8 mouse cellular contexts compared by ENCODE assay signal in genomic region chr15:81693967-81694881, GRCm38 (mm10). TPM values are rescaled to one million over a fixed set of nuclear protein-coding genes. Genes with fewer than 3 reads are reported as not detected.
DNase-seq lines count a peak whose midpoint lies in the region; ATAC-seq and TF ChIP-seq lines count a peak whose summit lies in the region.

No protein-coding gene starts in this region.

- peak; percentile 98 for TF ChIP-seq CTCF in C2C12 (IDR thresholded peaks at IDR 0.05; ENCODE audit: control insufficient read depth, insufficient read depth, insufficient read length)
- TF ChIP-seq CTCF in bone marrow macrophage, adult 2 months (IDR thresholded peaks at IDR 0.05; ENCODE audit: low read depth, low read length) = peak; percentile 49
- TF ChIP-seq CTCF in embryonic fibroblast, embryonic 13.5 days (IDR thresholded peaks at IDR 0.05; ENCODE audit: borderline replicate concordance, insufficient read depth, low read length) = peak; percentile 62

- peak; percentile 63 to 80 for DNase-seq in natural killer cell, adult 2 months (ENCODE audit: low spot score in 2 of 2)

- H3K27me3 ChIP-seq in C2C12 (ENCODE audit: control insufficient read depth, insufficient read depth, insufficient read length) = peaks cover 9% of the 10 kb centered on the region
- H3K27me3 ChIP-seq in heart, embryonic 12.5 days (replicated peaks) = peaks cover 60% of the 10 kb centered on the region
- H3K27me3 ChIP-seq in kidney, embryonic 16.5 days (ENCODE audit: insufficient read depth, low read length) = peaks cover 30% of the 10 kb centered on the region
- peaks cover 66% of the 10 kb centered on the region for H3K27me3 ChIP-seq in liver, embryonic 12.5 days (replicated peaks)
- peaks cover 24% of the 10 kb centered on the region; the same call in 1 of the 2 replicates for H3K27me3 ChIP-seq in stomach, embryonic 14.5 days (ENCODE audit: control insufficient read depth, insufficient read depth, low read length)

- no peaks in the 10 kb centered on the region for H3K36me3 ChIP-seq in C2C12 (ENCODE audit: control insufficient read depth, insufficient read depth)
- no peaks in the 10 kb centered on the region for H3K36me3 ChIP-seq in heart, embryonic 12.5 days
- no peaks in the 10 kb centered on the region for H3K36me3 ChIP-seq in kidney, embryonic 16.5 days (ENCODE audit: insufficient read depth, low read length)
- no peaks in the 10 kb centered on the region for H3K36me3 ChIP-seq in liver, embryonic 12.5 days
- H3K36me3 ChIP-seq in stomach, embryonic 14.5 days (ENCODE audit: control insufficient read depth, insufficient read depth, low read length) = no peaks in the 10 kb centered on the region

- peak overlapping the region; percentile 16 for H3K4me3 ChIP-seq in C2C12 (ENCODE audit: insufficient read depth, poor library complexity, severe bottlenecking)
- peak overlapping the region; percentile 66 for H3K4me3 ChIP-seq in bone marrow macrophage, adult 2 months (ENCODE audit: insufficient read depth, low read length)
- H3K4me3 ChIP-seq in embryonic fibroblast, embryonic 13.5 days (ENCODE audit: insufficient read depth, low read length) = peak overlapping the region; percentile 43
- peak overlapping the region; percentile 58 for H3K4me3 ChIP-seq in heart, embryonic 12.5 days
- H3K4me3 ChIP-seq in kidney, embryonic 16.5 days (ENCODE audit: low read length) = peak overlapping the region; percentile 58
- peak overlapping the region; percentile 55 for H3K4me3 ChIP-seq in liver, embryonic 12.5 days
- peak overlapping the region; percentile 55 for H3K4me3 ChIP-seq in stomach, embryonic 14.5 days (ENCODE audit: low read depth, low read length)

- H3ac ChIP-seq in C2C12 (ENCODE audit: control insufficient read depth, insufficient read length, low read depth) = peak overlapping the region; percentile 58

- ATAC-seq in heart, embryonic 12.5 days (ENCODE audit: insufficient number of reproducible peaks, low FRiP score) = peak; percentile 79
- ATAC-seq in kidney, embryonic 16.5 days (ENCODE audit: low FRiP score, low TSS enrichment) = peak; percentile 83
- ATAC-seq in liver, embryonic 12.5 days = peak; percentile 67
- ATAC-seq in stomach, embryonic 14.5 days (ENCODE audit: insufficient number of reproducible peaks, insufficient read depth, low FRiP score, low read depth) = peak; percentile 86

- H3K79me3 ChIP-seq in C2C12 (ENCODE audit: low read depth) = no peaks in the 10 kb centered on the region

- H3K79me2 ChIP-seq in C2C12 (ENCODE audit: control insufficient read depth, insufficient read depth) = no peaks in the 10 kb centered on the region

- peak overlapping the region; percentile 77 for H3K9ac ChIP-seq in heart, embryonic 12.5 days
- H3K9ac ChIP-seq in kidney, embryonic 16.5 days (replicated peaks; ENCODE audit: low read length) = peak overlapping the region; percentile 83
- peak overlapping the region; percentile 62 for H3K9ac ChIP-seq in liver, embryonic 12.5 days
- peak overlapping the region; percentile 64 for H3K9ac ChIP-seq in stomach, embryonic 14.5 days (replicated peaks; ENCODE audit: low read depth, low read length)

- 0 out of 2 replicates have a peak, but pooled peaks cover 4% of the 10 kb centered on the region for H3K4me1 ChIP-seq in bone marrow macrophage, adult 2 months (ENCODE audit: control insufficient read depth, insufficient read depth, low read length)
- H3K4me1 ChIP-seq in embryonic fibroblast, embryonic 13.5 days (ENCODE audit: control insufficient read depth, insufficient read depth, low read length) = no peaks in the 10 kb centered on the region
- H3K4me1 ChIP-seq in heart, embryonic 12.5 days (replicated peaks) = peaks cover 18% of the 10 kb centered on the region
- peaks cover 14% of the 10 kb centered on the region for H3K4me1 ChIP-seq in kidney, embryonic 16.5 days (ENCODE audit: insufficient read depth, low read length)
- peaks cover 19% of the 10 kb centered on the region for H3K4me1 ChIP-seq in liver, embryonic 12.5 days
- H3K4me1 ChIP-seq in stomach, embryonic 14.5 days (ENCODE audit: control insufficient read depth, insufficient read depth, low read length) = peaks cover 5% of the 10 kb centered on the region; the same call in 1 of the 2 replicates

- no peak overlapping the region for H3K27ac ChIP-seq in bone marrow macrophage, adult 2 months (ENCODE audit: insufficient read depth, low read depth, low read length)
- H3K27ac ChIP-seq in embryonic fibroblast, embryonic 13.5 days (ENCODE audit: insufficient read depth, low read length) = no peak overlapping the region
- no peak overlapping the region for H3K27ac ChIP-seq in heart, embryonic 12.5 days (ENCODE audit: poor library complexity, severe bottlenecking)
- no peak overlapping the region for H3K27ac ChIP-seq in kidney, embryonic 16.5 days (ENCODE audit: low read length)
- H3K27ac ChIP-seq in liver, embryonic 12.5 days = no peak overlapping the region
- H3K27ac ChIP-seq in stomach, embryonic 14.5 days (ENCODE audit: low read length) = no peak overlapping the region

- TF ChIP-seq POLR2A in bone marrow macrophage, adult 2 months (IDR thresholded peaks at IDR 0.05; ENCODE audit: borderline replicate concordance, low read depth, low read length) = no peak
- TF ChIP-seq POLR2A in embryonic fibroblast, embryonic 13.5 days (IDR thresholded peaks at IDR 0.05; ENCODE audit: low read depth, low read length) = peak; percentile 59

- under 1% methylated on average over 102 of the region's 107 CpGs for WGBS in heart, embryonic 12.5 days
- under 1% methylated on average over 89 of the region's 107 CpGs for WGBS in kidney, embryonic 16.5 days
- 2% methylated on average over 103 of the region's 107 CpGs for WGBS in liver, embryonic 12.5 days (ENCODE audit: insufficient replicate concordance)
- whole genome bisulfite sequencing in stomach, embryonic 14.5 days = under 1% methylated on average over 96 of the region's 107 CpGs

- H3K9me3 ChIP-seq in heart, embryonic 12.5 days (replicated peaks) = no peaks in the 10 kb centered on the region
- H3K9me3 ChIP-seq in kidney, embryonic 16.5 days (ENCODE audit: low read length) = no peaks in the 10 kb centered on the region
- H3K9me3 ChIP-seq in liver, embryonic 12.5 days (replicated peaks) = no peaks in the 10 kb centered on the region
- no peaks in the 10 kb centered on the region for H3K9me3 ChIP-seq in stomach, embryonic 14.5 days (ENCODE audit: control insufficient read depth, low read depth, low read length)

- H3K4me2 ChIP-seq in heart, embryonic 12.5 days = peak overlapping the region; percentile 86
- H3K4me2 ChIP-seq in kidney, embryonic 16.5 days (replicated peaks; ENCODE audit: low read depth, low read length) = peak overlapping the region; percentile 97
- peak overlapping the region; percentile 77 for H3K4me2 ChIP-seq in liver, embryonic 12.5 days
- H3K4me2 ChIP-seq in stomach, embryonic 14.5 days (replicated peaks; ENCODE audit: low read depth, low read length) = peak overlapping the region; percentile 99

TF ChIP-seq in C2C12, 6 proteins besides CTCF, POLR2A, EP300 and RAD21:
- TF ChIP-seq MYOD1 (IDR thresholded peaks at IDR 0.05; ENCODE audit: control insufficient read depth, insufficient read length, low read depth) = no peak
- peak; percentile 57 for TF ChIP-seq MAX (IDR thresholded peaks at IDR 0.05)
TF ChIP-seq in C2C12: peak in this region for 1.

RNA-seq across cellular contexts. Expression of gene Chadl, which starts 2.9 kb away (rescaled TPM):
- 1.5 TPM for polyA plus RNA-seq in C2C12 (2012; fragmentation: generic; extraction: Trizol)
- polyA plus RNA-seq in bone marrow macrophage, adult 2 months (2012; ENCODE audit: insufficient read depth, insufficient read length, missing spikeins) = 0.67 TPM in 1 of 2 replicates, not detected in the other
- polyA plus RNA-seq in embryonic fibroblast, embryonic 13.5 days (2011; ENCODE audit: insufficient read length, low read depth, missing spikeins) = 1.1 and 2.3 TPM in 2 replicates
- polyA plus RNA-seq in heart, embryonic 12.5 days (2016; fragmentation: Nextera tagmentation; extraction: Ambion mirVana) = 0.75 and 0.82 TPM in 2 replicates
- polyA plus RNA-seq in kidney, embryonic 16.5 days (2015; fragmentation: Nextera tagmentation; extraction: Ambion mirVana) = 4.8 and 5.5 TPM in 2 replicates
- polyA plus RNA-seq in liver, embryonic 12.5 days (2016; fragmentation: Nextera tagmentation; extraction: Ambion mirVana) = 0.38 and 0.48 TPM in 2 replicates
- 3.0 and 4.7 TPM in 2 replicates for polyA plus RNA-seq in stomach, embryonic 14.5 days (2014; fragmentation: Nextera tagmentation; extraction: Ambion mirVana)

RNA-seq across cellular contexts. Expression of gene L3mbtl2, which starts 30.5 kb away (rescaled TPM):
- polyA plus RNA-seq in C2C12 (2012; fragmentation: generic; extraction: Trizol) = 34.8 TPM
- 7.7 and 11.1 TPM in 2 replicates for polyA plus RNA-seq in bone marrow macrophage, adult 2 months (2012; ENCODE audit: insufficient read depth, insufficient read length, missing spikeins)
- 7.8 and 9.5 TPM in 2 replicates for polyA plus RNA-seq in embryonic fibroblast, embryonic 13.5 days (2011; ENCODE audit: insufficient read length, low read depth, missing spikeins)
- 19.4 and 20.3 TPM in 2 replicates for polyA plus RNA-seq in heart, embryonic 12.5 days (2016; fragmentation: Nextera tagmentation; extraction: Ambion mirVana)
- 26.2 and 27.4 TPM in 2 replicates for polyA plus RNA-seq in kidney, embryonic 16.5 days (2015; fragmentation: Nextera tagmentation; extraction: Ambion mirVana)
- polyA plus RNA-seq in liver, embryonic 12.5 days (2016; fragmentation: Nextera tagmentation; extraction: Ambion mirVana) = 29.0 and 29.6 TPM in 2 replicates
- 18.0 and 19.1 TPM in 2 replicates for polyA plus RNA-seq in stomach, embryonic 14.5 days (2014; fragmentation: Nextera tagmentation; extraction: Ambion mirVana)

RNA-seq across cellular contexts. Expression of gene Zc3h7b, which starts 50.6 kb away (rescaled TPM):
- polyA plus RNA-seq in C2C12 (2012; fragmentation: generic; extraction: Trizol) = 46.9 TPM
- 13.3 and 13.6 TPM in 2 replicates for polyA plus RNA-seq in bone marrow macrophage, adult 2 months (2012; ENCODE audit: insufficient read depth, insufficient read length, missing spikeins)
- polyA plus RNA-seq in embryonic fibroblast, embryonic 13.5 days (2011; ENCODE audit: insufficient read length, low read depth, missing spikeins) = 41.2 and 50.6 TPM in 2 replicates
- polyA plus RNA-seq in heart, embryonic 12.5 days (2016; fragmentation: Nextera tagmentation; extraction: Ambion mirVana) = 27.4 and 30.8 TPM in 2 replicates
- polyA plus RNA-seq in kidney, embryonic 16.5 days (2015; fragmentation: Nextera tagmentation; extraction: Ambion mirVana) = 35.1 and 40.3 TPM in 2 replicates
- polyA plus RNA-seq in liver, embryonic 12.5 days (2016; fragmentation: Nextera tagmentation; extraction: Ambion mirVana) = 9.8 and 10.0 TPM in 2 replicates
- polyA plus RNA-seq in stomach, embryonic 14.5 days (2014; fragmentation: Nextera tagmentation; extraction: Ambion mirVana) = 35.5 and 46.2 TPM in 2 replicates

RNA-seq across cellular contexts. Expression of gene Rangap1, which starts 51.1 kb away (rescaled TPM):
- polyA plus RNA-seq in C2C12 (2012; fragmentation: generic; extraction: Trizol) = 233 TPM
- polyA plus RNA-seq in bone marrow macrophage, adult 2 months (2012; ENCODE audit: insufficient read depth, insufficient read length, missing spikeins) = 54.7 and 54.8 TPM in 2 replicates
- polyA plus RNA-seq in embryonic fibroblast, embryonic 13.5 days (2011; ENCODE audit: insufficient read length, low read depth, missing spikeins) = 68.2 and 69.1 TPM in 2 replicates
- polyA plus RNA-seq in heart, embryonic 12.5 days (2016; fragmentation: Nextera tagmentation; extraction: Ambion mirVana) = 102 and 106 TPM in 2 replicates
- polyA plus RNA-seq in kidney, embryonic 16.5 days (2015; fragmentation: Nextera tagmentation; extraction: Ambion mirVana) = 101 and 109 TPM in 2 replicates
- polyA plus RNA-seq in liver, embryonic 12.5 days (2016; fragmentation: Nextera tagmentation; extraction: Ambion mirVana) = 113 and 121 TPM in 2 replicates
- polyA plus RNA-seq in stomach, embryonic 14.5 days (2014; fragmentation: Nextera tagmentation; extraction: Ambion mirVana) = 90.9 and 92.7 TPM in 2 replicates

Comparison
In these comparisons a context has a peak if more than half of its experiments do, and no peak if none do; other contexts are left out.
1. H3K4me3 ChIP-seq: peak in every context shown above with its lines; median percentile 66 in bone marrow macrophage, adult 2 months; 58 in heart, embryonic 12.5 days; 58 in kidney, embryonic 16.5 days; 55 in liver, embryonic 12.5 days; 55 in stomach, embryonic 14.5 days; 43 in embryonic fibroblast, embryonic 13.5 days; 16 in C2C12.